Mouse (Mus musculus) hindbrain, embryonic 13.5 days (tissue): ENCODE measurements at regions not wholly inside any gene's neighbourhood (a gene's known extent, or its start where the extent isn't known, plus 50 kb on each side); places are given as distances from the start of the nearest gene placed in this dataset.

ENCODE experiments used
- ATAC-seq: fragments of 200-750 bp; cut with Nextera tagmentation; 2 replicates; pipeline ENCODE4 v1.8.0; 2017; ENCODE audit warnings: moderate TSS enrichment; ENCODE audit not compliant: low FRiP score
- H3K27ac ChIP-seq: fragments of 300-500 bp; sonication (generic); 2 replicates; pipeline ENCODE4 v1.5.1; 2015; ENCODE audit warnings: inconsistent platforms, mild to moderate bottlenecking, moderate library complexity
- H3K27me3 ChIP-seq: fragments of 300-500 bp; sonication (generic); 2 replicates; pipeline ENCODE4 v1.6.1; 2015; ENCODE audit warnings: mild to moderate bottlenecking, inconsistent platforms
- H3K36me3 ChIP-seq: fragments of 300-500 bp; sonication (generic); 2 replicates; pipeline ENCODE4 v1.6.1; 2015; ENCODE audit warnings: mild to moderate bottlenecking, inconsistent platforms
- H3K4me1 ChIP-seq: fragments of 300-500 bp; sonication (generic); replicated peaks from 2 replicates; pipeline ENCODE4 v1.6.1; 2015; ENCODE audit warnings: inconsistent platforms
- H3K4me2 ChIP-seq: fragments of 300-500 bp; sonication (generic); 2 replicates; pipeline ENCODE4 v1.6.1; 2015; ENCODE audit warnings: inconsistent platforms, mild to moderate bottlenecking, moderate library complexity
- H3K4me3 ChIP-seq: fragments of 300-500 bp; sonication (generic); 2 replicates; pipeline ENCODE4 v1.5.1; 2015; ENCODE audit warnings: mild to moderate bottlenecking, inconsistent platforms
- H3K9ac ChIP-seq: fragments of 300-500 bp; sonication (generic); 2 replicates; pipeline ENCODE4 v1.6.1; 2015; ENCODE audit warnings: mild to moderate bottlenecking, inconsistent platforms
- H3K9me3 ChIP-seq: fragments of 300-500 bp; sonication (generic); 2 replicates; pipeline ENCODE4 v1.6.1; 2016; ENCODE audit warnings: inconsistent platforms
- WGBS: fragments of 180-500 bp; shearing (Covaris S2); methylation state at CpG from one replicate; pipeline ENCODE4 v1.1.7; 2015; 5-methylcytosine and 5-hydroxymethylcytosine counted together

DNA sequence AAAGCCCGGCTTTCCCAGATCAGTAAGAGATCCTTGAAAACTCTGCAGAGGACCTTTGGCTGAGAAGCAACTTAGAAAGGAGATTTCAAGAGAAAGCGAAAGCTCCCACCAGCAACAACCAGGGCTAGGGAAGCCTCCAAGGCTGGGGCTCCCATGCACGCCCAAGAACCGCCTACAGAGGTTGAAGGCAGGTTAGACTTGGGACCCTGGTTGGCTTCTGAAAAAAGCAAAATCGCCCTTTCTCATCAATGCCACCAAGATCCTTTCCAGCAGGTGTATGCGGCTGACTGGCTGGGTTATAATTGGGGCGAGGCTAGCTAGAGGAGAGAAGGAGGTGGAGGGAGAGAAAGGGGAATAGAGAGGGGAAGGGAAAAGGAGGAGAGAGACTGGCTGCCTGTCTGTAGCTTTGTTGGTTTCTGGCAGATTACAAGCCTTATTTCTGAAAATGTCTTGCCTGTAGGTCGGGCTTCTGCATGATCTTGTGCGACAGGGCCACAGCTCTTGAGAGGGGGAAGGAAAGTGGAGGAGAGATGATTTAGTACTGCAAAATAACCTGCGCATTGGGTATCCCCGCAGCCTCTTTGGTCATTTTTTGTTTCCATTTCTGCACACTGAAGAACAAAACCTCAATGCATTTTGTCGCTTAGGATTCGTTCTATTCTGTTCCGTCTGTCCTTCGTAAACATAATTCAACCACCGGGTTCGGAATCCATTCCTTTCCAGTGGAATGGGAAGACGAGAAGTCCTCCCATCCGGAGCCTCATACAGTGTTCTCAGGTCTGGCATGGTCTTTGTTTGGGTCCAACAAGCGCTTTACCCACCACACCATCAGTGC lies 317.5 kb downstream of the Parp8 start:
- no peak for ATAC-seq
- H3K4me2 ChIP-seq, result peak overlapping the region; percentile 11; the same call in 1 of the 2 replicates
- H3K4me1 ChIP-seq, result peaks cover 34% of the 10 kb centered on the region
- H3K9me3 ChIP-seq, result no peaks in the 10 kb centered on the region
- H3K27me3 ChIP-seq, result peaks cover 92% of the 10 kb centered on the region
- no peak overlapping the region for H3K4me3 ChIP-seq
- no peaks in the 10 kb centered on the region for H3K36me3 ChIP-seq
- H3K9ac ChIP-seq, result no peak overlapping the region
- 2% methylated on average over 20 of the region's 20 CpGs for WGBS
- H3K27ac ChIP-seq, result peak overlapping the region; percentile 48

DNA sequence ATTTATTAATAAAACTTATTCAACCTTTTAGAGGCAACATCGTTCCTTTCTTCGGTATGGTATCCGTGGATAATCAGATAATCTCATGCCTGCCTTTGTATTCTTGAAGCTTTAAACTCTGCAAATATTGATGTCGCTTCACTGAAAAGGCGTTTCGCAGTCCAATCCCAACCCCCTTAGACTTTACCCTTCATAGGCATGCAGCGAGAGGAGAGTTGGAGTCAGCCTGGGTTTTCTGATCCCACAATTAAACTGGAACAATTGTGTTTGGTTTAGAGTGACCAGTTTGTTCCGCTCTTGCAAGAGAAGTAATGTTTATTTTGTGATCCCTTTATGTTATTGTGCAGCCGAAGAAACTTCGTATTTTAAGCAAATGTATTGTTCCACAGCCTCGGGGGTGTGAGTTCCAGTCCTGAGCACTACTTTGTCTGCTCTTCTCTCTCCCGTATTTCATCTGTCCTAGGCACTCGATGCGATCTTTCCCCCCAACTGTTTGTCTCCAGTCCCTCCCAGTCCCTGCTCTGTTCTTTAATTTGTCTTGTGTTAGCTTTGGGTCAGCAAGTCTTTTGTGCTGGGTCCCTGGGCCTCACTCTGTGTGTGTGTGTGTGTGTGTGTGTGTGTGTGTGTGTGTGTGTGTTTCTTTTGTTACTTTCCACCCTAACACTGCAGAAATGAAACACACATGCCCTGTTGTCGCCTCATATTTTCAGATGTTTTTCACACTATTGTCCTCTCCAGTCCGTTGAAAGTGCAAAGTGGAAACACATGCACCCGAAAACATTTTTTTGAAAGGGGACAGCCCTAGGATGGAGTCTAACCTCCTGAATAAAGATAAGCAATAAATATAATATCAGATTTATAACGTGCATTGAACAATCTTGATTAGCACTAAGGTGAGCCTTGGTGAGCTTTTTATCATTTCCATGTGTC lies 318.7 kb downstream of the Parp8 start:
- Histone ChIP-seq H3K4me2 (0 out of 2 replicates have a peak overlapping the region, but pooled peaks have one; percentile 2), H3K4me1 (peaks cover 29% of the 10 kb centered on the region), H3K36me3 (no peaks in the 10 kb centered on the region), H3K4me3 (no peak overlapping the region), H3K27ac (no peak overlapping the region), H3K27me3 (peaks cover 85% of the 10 kb centered on the region), H3K9ac (no peak overlapping the region), H3K9me3 (no peaks in the 10 kb centered on the region)
- no peak for ATAC-seq
- 1% methylated on average over 18 of the region's 18 CpGs for WGBS

DNA sequence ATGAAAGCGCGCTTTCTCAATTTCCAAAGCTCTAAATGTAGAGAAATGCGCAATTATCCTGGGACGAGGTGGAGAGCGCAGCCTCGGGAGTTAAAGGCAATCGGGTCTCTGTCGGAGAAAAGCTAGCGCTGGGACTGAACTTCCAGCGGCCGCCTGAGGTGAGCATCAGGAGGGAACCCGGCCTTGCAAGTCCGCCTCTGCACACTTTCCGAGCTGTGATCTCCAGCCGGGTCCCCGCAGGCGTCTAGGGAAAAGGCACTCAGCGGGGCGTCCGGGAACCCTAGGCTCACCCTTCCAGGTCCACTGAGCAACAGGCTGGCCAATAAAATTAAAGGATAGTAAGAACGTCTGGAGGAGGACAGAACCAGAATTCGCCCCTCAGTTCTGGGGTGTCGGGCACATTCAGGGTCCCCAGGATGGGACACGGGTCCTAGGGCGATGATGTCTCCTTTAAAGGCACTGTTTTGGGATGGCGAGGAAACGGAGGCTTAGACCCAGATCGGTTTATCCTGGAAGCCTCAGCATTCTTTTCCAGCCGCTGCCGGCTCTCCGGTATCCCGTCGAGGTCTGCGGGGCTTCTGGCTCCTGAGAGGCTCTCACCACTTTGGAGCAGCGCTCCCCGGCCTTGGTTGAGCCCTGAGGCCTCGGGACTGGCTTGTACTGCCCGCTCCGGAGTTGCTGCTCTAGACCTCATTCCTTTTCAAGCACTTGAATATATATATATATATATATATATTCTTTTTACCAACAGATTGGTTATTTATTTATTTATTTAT lies 319.5 kb downstream of the Parp8 start:
- ATAC-seq, result no peak; the same call in 1 of the 2 replicates
- peaks cover 83% of the 10 kb centered on the region for H3K27me3 ChIP-seq

DNA sequence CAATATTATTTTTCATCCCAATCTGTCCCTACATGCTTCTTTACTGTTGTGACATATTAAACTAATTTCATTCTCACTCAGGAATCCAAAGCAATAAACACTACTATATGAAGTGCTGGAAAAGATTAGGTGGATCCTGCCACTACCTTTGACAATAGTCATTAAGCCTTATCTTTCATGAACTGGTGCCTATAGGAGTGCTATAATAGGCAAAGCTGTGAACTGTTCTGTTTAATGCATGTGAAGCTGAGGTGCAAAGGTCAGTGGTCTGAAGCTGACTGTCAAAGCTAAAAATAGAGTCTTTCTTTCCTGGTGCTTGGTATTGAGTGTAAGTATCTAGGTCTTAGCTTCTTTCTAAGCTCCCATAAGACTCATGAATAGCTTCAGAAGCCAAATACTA lies 336.6 kb downstream of the Parp8 start:
- H3K4me3 ChIP-seq, result no peak overlapping the region
- no peak overlapping the region for H3K4me2 ChIP-seq
- H3K36me3 ChIP-seq, result no peaks in the 10 kb centered on the region
- H3K27me3 ChIP-seq, result no peaks in the 10 kb centered on the region
- H3K27ac ChIP-seq, result no peak overlapping the region
- H3K9me3 ChIP-seq, result no peaks in the 10 kb centered on the region
- no peaks in the 10 kb centered on the region for H3K4me1 ChIP-seq
- no peak for ATAC-seq
- H3K9ac ChIP-seq, result no peak overlapping the region

More for the DNA sequence above, 319.5 kb downstream of the Parp8 start:
- peaks cover 24% of the 10 kb centered on the region for H3K4me1 ChIP-seq
- peak overlapping the region; percentile 42 for H3K4me2 ChIP-seq
- H3K9me3 ChIP-seq, result no peaks in the 10 kb centered on the region
- peak overlapping the region; percentile 44; the same call in 1 of the 2 replicates for H3K27ac ChIP-seq
- H3K4me3 ChIP-seq, result peak overlapping the region; percentile 25
- under 1% methylated on average over 39 of the region's 39 CpGs for WGBS
- H3K36me3 ChIP-seq, result no peaks in the 10 kb centered on the region
- peak overlapping the region; percentile 29; the same call in 1 of the 2 replicates for H3K9ac ChIP-seq
